ENCODE assay signal across 15 mouse cellular contexts in genomic region chr2:180604781-180605180, GRCm38 (mm10). TPM values are rescaled to one million over a fixed set of nuclear protein-coding genes. Genes with fewer than 3 reads are reported as not detected.
DNase-seq lines count a peak whose midpoint lies in the region; ATAC-seq and TF ChIP-seq lines count a peak whose summit lies in the region.
"Had no signal": no experiment of that assay in that cellular context is flagged by ENCODE, and none has a peak within 500 bp of the region (broad histone marks: within the 10 kb centered on the region; RNA-seq: fewer than 3 reads in every experiment).

No protein-coding gene starts in this region.

- no peaks in the 10 kb centered on the region for H3K27me3 ChIP-seq in lung, embryonic 14.5 days (ENCODE audit: insufficient read depth, low read length)
- H3K27me3 ChIP-seq in embryonic facial prominence, embryonic 14.5 days (replicated peaks; ENCODE audit: control insufficient read depth, insufficient read depth, low read length) = no peaks in the 10 kb centered on the region
- no peaks in the 10 kb centered on the region; the same call in 1 of the 2 replicates for H3K27me3 ChIP-seq in limb, embryonic 15.5 days
- H3K27me3 ChIP-seq: neural tube, embryonic 15.5 days had no signal

- 0 out of 2 replicates have a peak, but pooled peaks have one; percentile 31 for TF ChIP-seq CTCF in lung, embryonic 14.5 days (IDR thresholded peaks at IDR 0.05; ENCODE audit: low read depth)

- H3K4me2 ChIP-seq in lung, embryonic 14.5 days = no peak overlapping the region
- H3K4me2 ChIP-seq in embryonic facial prominence, embryonic 14.5 days (ENCODE audit: low read depth, low read length) = no peak overlapping the region
- H3K4me2 ChIP-seq in limb, embryonic 15.5 days = no peak overlapping the region
- H3K4me2 ChIP-seq: liver, embryonic 12.5 days; neural tube, embryonic 15.5 days had no signal

- H3K4me3 ChIP-seq in lung, embryonic 14.5 days (ENCODE audit: low read depth, low read length) = no peak overlapping the region
- no peak overlapping the region for H3K4me3 ChIP-seq in embryonic facial prominence, embryonic 14.5 days (ENCODE audit: low read depth, low read length)
- no peak overlapping the region for H3K4me3 ChIP-seq in limb, embryonic 15.5 days
- H3K4me3 ChIP-seq: liver, embryonic 12.5 days; neural tube, embryonic 15.5 days had no signal

- DNase-seq in lung, embryonic 14.5 days = peak; percentile 31
- DNase-seq in lung, postnatal 14 days = no peak
- peak; percentile 79 for DNase-seq in ZHBTc4 (ENCODE audit: low read depth, low spot score)
- DNase-seq in embryonic facial prominence, embryonic 14.5 days (ENCODE audit: low spot score) = peak; percentile 72
- DNase-seq in left cerebral cortex, postnatal 25 days (ENCODE audit: low spot score in 2 of 2) = no peak
- DNase-seq in heart, adult 8-10 months (ENCODE audit: low spot score) = no peak
- DNase-seq: adrenal gland, adult 2 months; cerebellum, adult 2 months; kidney, postnatal 14 days had no signal

- WGBS in lung, embryonic 14.5 days = 43% methylated on average over 6 of the region's 6 CpGs
- 43% methylated on average over 6 of the region's 6 CpGs for WGBS in embryonic facial prominence, embryonic 14.5 days
- 38% methylated on average over 6 of the region's 6 CpGs for WGBS in limb, embryonic 15.5 days

- H3K27ac ChIP-seq in lung, embryonic 14.5 days (ENCODE audit: low read depth) = no peak overlapping the region; the same call in 1 of the 2 replicates
- H3K27ac ChIP-seq in embryonic facial prominence, embryonic 14.5 days (replicated peaks; ENCODE audit: low read depth, low read length) = peak overlapping the region; percentile 50
- peak overlapping the region; percentile 76 for H3K27ac ChIP-seq in limb, embryonic 15.5 days
- H3K27ac ChIP-seq: liver, embryonic 12.5 days; neural tube, embryonic 15.5 days had no signal

- no peaks in the 10 kb centered on the region for H3K9me3 ChIP-seq in lung, embryonic 14.5 days (ENCODE audit: low read depth, low read length)
- no peaks in the 10 kb centered on the region for H3K9me3 ChIP-seq in embryonic facial prominence, embryonic 14.5 days (ENCODE audit: control insufficient read depth, low read length)
- no peaks in the 10 kb centered on the region for H3K9me3 ChIP-seq in limb, embryonic 15.5 days
- H3K9me3 ChIP-seq: liver, embryonic 12.5 days; neural tube, embryonic 15.5 days had no signal

- ATAC-seq in lung, embryonic 14.5 days (ENCODE audit: insufficient read depth) = peak; percentile 48
- peak; percentile 69 for ATAC-seq in embryonic facial prominence, embryonic 14.5 days (ENCODE audit: low read depth)
- ATAC-seq in limb, embryonic 15.5 days (ENCODE audit: insufficient number of reproducible peaks, low FRiP score, low TSS enrichment, low read depth) = peak; percentile 56
- ATAC-seq: liver, embryonic 12.5 days had no signal

- H3K4me1 ChIP-seq in lung, embryonic 14.5 days (ENCODE audit: insufficient read depth) = no peaks in the 10 kb centered on the region
- peaks cover 7% of the 10 kb centered on the region for H3K4me1 ChIP-seq in embryonic facial prominence, embryonic 14.5 days (ENCODE audit: control insufficient read depth, insufficient read depth, low read length)
- H3K4me1 ChIP-seq in limb, embryonic 15.5 days = peaks cover 30% of the 10 kb centered on the region
- H3K4me1 ChIP-seq: liver, embryonic 12.5 days had no signal

- no peak overlapping the region for H3K9ac ChIP-seq in lung, embryonic 14.5 days
- no peak overlapping the region for H3K9ac ChIP-seq in embryonic facial prominence, embryonic 14.5 days (ENCODE audit: low read depth, low read length)
- no peak overlapping the region for H3K9ac ChIP-seq in limb, embryonic 15.5 days
- H3K9ac ChIP-seq: liver, embryonic 12.5 days; neural tube, embryonic 15.5 days had no signal

- intact Hi-C loops in left cerebral cortex, postnatal 25 days (cut with DNase I) = no loop called here

- H3K36me3 ChIP-seq in lung, embryonic 14.5 days (ENCODE audit: insufficient read depth) = no peaks in the 10 kb centered on the region
- no peaks in the 10 kb centered on the region; the same call in 1 of the 2 replicates for H3K36me3 ChIP-seq in embryonic facial prominence, embryonic 14.5 days (ENCODE audit: control insufficient read depth, insufficient read depth, low read length)
- no peaks in the 10 kb centered on the region for H3K36me3 ChIP-seq in limb, embryonic 15.5 days
- H3K36me3 ChIP-seq: liver, embryonic 12.5 days had no signal

RNA-seq across cellular contexts. Expression of gene Col9a3, which starts 7.2 kb away (rescaled TPM):
- polyA plus RNA-seq in lung, embryonic 14.5 days (2014; fragmentation: Nextera tagmentation; extraction: Ambion mirVana) = 24.2 and 29.0 TPM in 2 replicates
- polyA plus RNA-seq in embryonic facial prominence, embryonic 14.5 days (2014; fragmentation: Nextera tagmentation; extraction: Ambion mirVana) = 164 and 277 TPM in 2 replicates
- 412 and 416 TPM in 2 replicates for polyA plus RNA-seq in limb, embryonic 15.5 days (2015; fragmentation: Nextera tagmentation; extraction: Ambion mirVana)
- total RNA-seq in left cerebral cortex, postnatal 25 days (2021) = 10 to 100 TPM; 11.0 to 12.7 TPM
- under 1 TPM in 1 of 4 experiments, not detected in 3; 0.11 TPM for total RNA-seq in heart, adult 8-10 months (2022)

RNA-seq across cellular contexts. Expression of gene Ogfr, which starts 15.7 kb away (rescaled TPM):
- polyA plus RNA-seq in lung, embryonic 14.5 days (2014; fragmentation: Nextera tagmentation; extraction: Ambion mirVana) = 71.6 and 79.2 TPM in 2 replicates
- 66.3 and 78.2 TPM in 2 replicates for polyA plus RNA-seq in embryonic facial prominence, embryonic 14.5 days (2014; fragmentation: Nextera tagmentation; extraction: Ambion mirVana)
- polyA plus RNA-seq in limb, embryonic 15.5 days (2015; fragmentation: Nextera tagmentation; extraction: Ambion mirVana) = 57.3 and 60.6 TPM in 2 replicates
- 10 to 100 TPM; 41.6 to 41.8 TPM for total RNA-seq in left cerebral cortex, postnatal 25 days (2021)
- total RNA-seq in heart, adult 8-10 months (2022) = 10 to 100 TPM; 31.4 to 34.7 (median 32.3) TPM

RNA-seq across cellular contexts. Expression of gene Mrgbp, which starts 23.7 kb away (rescaled TPM):
- 34.7 and 39.0 TPM in 2 replicates for polyA plus RNA-seq in lung, embryonic 14.5 days (2014; fragmentation: Nextera tagmentation; extraction: Ambion mirVana)
- 23.4 and 29.3 TPM in 2 replicates for polyA plus RNA-seq in embryonic facial prominence, embryonic 14.5 days (2014; fragmentation: Nextera tagmentation; extraction: Ambion mirVana)
- 28.6 and 30.3 TPM in 2 replicates for polyA plus RNA-seq in limb, embryonic 15.5 days (2015; fragmentation: Nextera tagmentation; extraction: Ambion mirVana)
- total RNA-seq in left cerebral cortex, postnatal 25 days (2021) = 10 to 100 TPM; 15.5 to 20.1 TPM
- total RNA-seq in heart, adult 8-10 months (2022) = 10 to 100 TPM; 12.3 to 18.7 (median 17.3) TPM

RNA-seq across cellular contexts. Expression of gene Tcfl5, which starts 37.7 kb away (rescaled TPM):
- 0.14 and 0.17 TPM in 2 replicates for polyA plus RNA-seq in lung, embryonic 14.5 days (2014; fragmentation: Nextera tagmentation; extraction: Ambion mirVana)
- polyA plus RNA-seq in embryonic facial prominence, embryonic 14.5 days (2014; fragmentation: Nextera tagmentation; extraction: Ambion mirVana) = 0.34 and 0.88 TPM in 2 replicates
- 0.22 and 0.45 TPM in 2 replicates for polyA plus RNA-seq in limb, embryonic 15.5 days (2015; fragmentation: Nextera tagmentation; extraction: Ambion mirVana)
- total RNA-seq in left cerebral cortex, postnatal 25 days (2021) = 1 to 10 TPM; 1.5 to 1.7 TPM
- not detected for total RNA-seq in heart, adult 8-10 months (2022)
- total RNA-seq: adrenal gland, adult 2 months; granulocyte monocyte progenitor cell, adult 5-6 weeks had no signal
- polyA plus RNA-seq: adrenal gland, adult 2 months; heart, embryonic 16.5 days; spleen, adult 2 months had no signal

Comparison
In these comparisons a context has a peak if more than half of its experiments do, and no peak if none do; other contexts are left out.
1. DNase-seq: peak in lung, embryonic 14.5 days (single experiment), ZHBTc4 (single experiment) and embryonic facial prominence, embryonic 14.5 days (single experiment); none in lung, postnatal 14 days (single experiment), left cerebral cortex, postnatal 25 days (0 of 2) and heart, adult 8-10 months (single experiment).
2. Peak in every context shown above with its lines, with median percentiles within 50 percentile points of each other: ATAC-seq.